Mouse (Mus musculus) MEL (cell line): ENCODE measurements around the gene Denr.

ENCODE experiments used
- CTCF ChIP-seq, 3 experiments: IDR thresholded peaks in 2 of 3; conservative IDR thresholded peaks in 1 of 3; 2 replicates each; pipeline ENCODE4 v1.5.1; 2011 to 2012; ENCODE audit warnings: low read length in 3 of 3, low read depth in 2 of 3, mild to moderate bottlenecking in 2 of 3, improper control_type of control experiment in 1 of 3, inconsistent platforms in 1 of 3, mixed read lengths in 1 of 3, moderate library complexity in 1 of 3; ENCODE audit not compliant: control insufficient read depth in 1 of 3, insufficient read depth in 1 of 3, poor library complexity in 1 of 3, severe bottlenecking in 1 of 3
- GABPA ChIP-seq: IDR thresholded peaks from 2 replicates; pipeline ENCODE4 v1.6.1; 2012; ENCODE audit warnings: low read depth, mild to moderate bottlenecking, inconsistent platforms, low read length, improper control_type of control experiment, moderate library complexity
- RCOR1 ChIP-seq: IDR thresholded peaks from 2 replicates; pipeline ENCODE4 v1.6.1; 2012; ENCODE audit warnings: low read depth, mild to moderate bottlenecking, inconsistent platforms, low read length, improper control_type of control experiment

DNA sequence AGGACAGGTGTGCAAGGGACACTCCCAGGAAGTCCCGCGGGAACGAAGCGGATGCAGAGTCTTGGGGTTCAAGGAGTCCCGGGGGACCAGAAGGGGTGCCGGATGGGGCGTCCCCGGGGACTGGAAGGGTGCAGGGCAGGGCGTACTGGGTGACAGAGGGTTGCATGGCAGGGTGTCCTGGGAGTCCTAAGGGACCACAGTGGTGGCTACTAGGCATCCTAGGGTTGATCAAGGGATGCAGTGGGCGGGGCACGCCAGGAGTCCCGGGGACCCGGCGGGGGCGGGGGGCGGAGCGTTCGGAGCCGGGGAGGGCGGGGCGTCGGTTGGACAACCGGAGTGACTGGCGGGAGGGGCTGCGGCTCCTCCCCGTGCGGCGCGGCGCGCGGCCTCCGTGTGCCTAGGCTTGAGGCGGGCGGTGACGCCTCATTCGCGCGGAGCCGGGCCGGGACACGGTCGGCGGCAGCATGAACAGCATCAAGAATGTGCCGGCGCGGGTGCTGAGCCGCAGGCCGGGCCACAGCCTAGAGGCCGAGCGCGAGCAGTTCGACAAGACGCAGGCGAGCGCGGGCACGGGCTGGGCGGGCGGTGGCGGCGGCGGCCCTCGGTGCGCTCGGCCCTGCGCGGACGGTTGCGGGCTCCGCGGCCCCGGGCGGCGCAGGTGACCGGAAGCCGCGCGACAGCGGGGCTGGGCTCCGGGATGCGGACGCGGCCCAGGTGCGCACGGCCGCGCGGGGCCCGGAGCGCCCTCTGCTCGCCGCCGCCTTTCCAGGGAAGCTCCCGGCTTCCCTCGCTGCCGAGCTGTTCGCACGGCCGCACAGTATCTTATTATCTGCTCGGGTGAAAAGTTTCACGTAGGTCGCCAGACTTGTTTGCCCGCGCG is 66.6 kb downstream of the Denr start, which contains the start of gene Hip1r:
- no peak for TF ChIP-seq CTCF (IDR thresholded peaks at IDR 0.05 in 2 of 3, conservative IDR thresholded peaks at IDR 0.05 in 1 of 3; ENCODE audit: control insufficient read depth in 1 of 3, insufficient read depth in 1 of 3, low read depth in 2 of 3, low read length in 3 of 3, poor library complexity in 1 of 3, severe bottlenecking in 1 of 3)
- no peak for TF ChIP-seq RCOR1
- no peak for TF ChIP-seq GABPA
